Mouse (Mus musculus): Measurements from ENCODE around the gene Ehbp1.

DNA sequence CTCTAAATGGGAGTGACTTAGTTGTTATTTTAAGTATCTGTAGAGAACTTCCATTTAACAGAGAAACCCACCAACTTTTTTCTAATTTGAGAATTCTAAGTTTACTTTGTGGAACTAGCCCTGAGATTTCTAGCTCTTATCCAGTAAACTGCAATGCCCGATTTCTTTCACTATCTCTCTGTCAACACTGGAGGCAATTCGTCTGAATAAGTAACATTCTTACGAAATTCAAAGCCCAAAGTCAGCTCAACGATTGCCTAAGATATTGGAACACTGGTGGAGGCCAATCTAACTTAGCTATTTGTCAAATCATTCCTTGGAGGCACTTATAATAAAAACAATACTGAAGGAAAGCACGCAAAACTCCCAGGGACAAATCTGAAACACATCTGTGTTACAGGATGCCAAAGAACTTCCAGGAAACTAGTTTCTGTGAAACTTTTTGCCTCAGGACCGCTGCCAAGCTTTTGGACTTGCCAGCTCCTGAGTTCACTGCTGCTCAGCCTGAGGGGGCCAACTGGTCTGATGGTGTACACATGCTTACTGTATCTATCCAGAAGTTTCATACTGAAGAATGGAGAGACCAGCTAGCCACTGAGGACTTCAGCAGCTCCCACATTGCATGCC, 45.5 kb upstream of the Ehbp1 start:
- TF ChIP-seq POLR2A (IDR thresholded peaks at IDR 0.05; ENCODE audit: borderline replicate concordance, extremely low read depth, low read depth, low read length) (no peak), CTCF (IDR thresholded peaks at IDR 0.05; ENCODE audit: insufficient read depth, low read length) (no peak)
